Mouse (Mus musculus): ENCODE results near the gene Vmn2r84. TPM values are rescaled to one million over a fixed set of nuclear protein-coding genes. Genes with fewer than 3 reads are reported as not detected.
"Not testable (repeated sequence)": the region's sequence is repeated elsewhere in the genome, so short reads cannot be mapped to it uniquely, and the experiment has no call there.

Vmn2r84 gene
- polyA plus RNA-seq (2012; rRNA removed) = not detected in 2 replicates

DNA sequence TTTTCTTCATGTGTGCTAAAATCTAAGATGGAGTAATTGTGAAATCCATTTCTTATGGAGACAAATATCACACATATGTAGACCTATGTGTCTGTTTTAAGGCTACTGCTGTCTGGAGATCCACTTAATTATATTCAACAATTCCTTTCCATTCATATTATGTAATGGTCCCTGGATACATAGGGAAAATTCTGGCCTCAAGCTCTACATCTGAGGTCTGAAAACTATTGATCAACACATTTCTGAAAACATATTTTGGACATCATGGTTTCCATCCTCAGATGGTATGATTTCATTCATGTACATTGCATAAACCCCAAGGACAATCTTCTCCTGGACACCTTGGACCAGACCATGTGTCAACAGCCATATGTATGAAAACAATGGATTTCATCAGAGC lies at the start of gene Vmn2r84:
TSS of gene Vmn2r84 (minus strand) at position 101 of the 400 bp plus-strand sequence.
- DNase-seq = no peak
- Histone ChIP-seq H3K4me1 (ENCODE audit: control insufficient read depth, insufficient read depth, low read length) (no peaks in the 10 kb centered on the region), H3K4me3 (replicated peaks; ENCODE audit: extremely low read depth, low read depth, low read length) (no peak within 1 kb of the TSS)
- TF ChIP-seq POLR2A (IDR thresholded peaks at IDR 0.05; ENCODE audit: borderline replicate concordance, extremely low read depth, low read depth, low read length) = no peak
- no peak for TF ChIP-seq CTCF (IDR thresholded peaks at IDR 0.05; ENCODE audit: insufficient read depth, low read length)

DNA sequence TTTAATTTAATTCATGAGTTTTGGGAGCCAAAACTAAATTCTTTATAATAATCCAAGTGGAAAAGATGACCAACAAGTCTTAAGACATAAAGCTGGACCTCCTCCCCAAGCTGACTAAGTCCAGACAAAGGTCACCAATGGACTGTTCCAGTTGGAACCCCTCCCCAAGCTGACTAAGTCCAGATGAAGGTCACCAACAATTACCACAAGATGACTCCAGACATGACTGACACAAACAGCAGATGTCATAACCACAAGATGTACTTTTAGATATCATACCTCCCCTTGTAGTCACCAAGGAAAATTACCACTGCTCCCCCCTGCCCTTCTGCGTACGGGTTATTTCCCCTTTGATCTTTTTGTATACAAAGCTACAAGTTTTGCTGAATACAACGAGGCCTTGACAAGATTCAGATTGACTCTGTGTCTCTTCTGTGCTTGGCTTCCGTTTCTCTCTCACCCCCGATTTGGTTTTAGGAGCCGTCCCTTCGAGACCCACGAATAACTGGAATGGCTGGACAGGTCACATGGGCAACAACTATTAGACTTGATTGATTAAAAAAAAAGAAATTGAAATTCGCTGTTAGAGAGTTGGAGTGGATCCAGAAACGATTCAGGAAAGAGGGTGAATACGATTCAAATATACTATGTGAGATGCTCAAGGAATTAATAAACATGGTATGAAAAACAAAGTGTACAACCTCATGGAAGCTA lies 40.2 kb upstream of the Vmn2r84 start:
- H3K4me3 ChIP-seq (replicated peaks; ENCODE audit: extremely low read depth, low read depth, low read length); DNase-seq; H3K4me1 ChIP-seq (ENCODE audit: control insufficient read depth, insufficient read depth, low read length): not testable (repeated sequence)
- 72% methylated on average over 11 of the region's 11 CpGs for WGBS

DNA sequence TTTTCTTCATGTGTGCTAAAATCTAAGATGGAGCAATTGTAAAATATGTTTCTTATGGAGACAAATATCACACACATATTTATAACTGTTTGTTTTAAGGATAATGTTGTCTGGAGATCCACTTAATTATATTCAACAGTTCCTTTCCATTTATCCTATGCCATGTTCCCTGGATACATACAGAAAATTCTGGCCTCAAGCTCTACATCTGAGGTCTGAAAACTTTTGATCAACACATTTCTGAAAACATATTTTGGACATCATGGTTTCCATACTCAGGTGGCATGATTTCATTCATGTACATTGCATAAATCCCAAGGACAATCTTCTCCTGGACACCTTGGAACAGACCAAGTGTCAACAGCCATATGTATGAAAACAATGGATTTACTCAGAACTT lies 35.5 kb upstream of the Vmn2r84 start, which contains the start of gene Vmn2r85:
TSS of gene Vmn2r85 (minus strand) at position 101 of the 400 bp plus-strand sequence.
- not testable (repeated sequence) for DNase-seq; H3K4me1 ChIP-seq (ENCODE audit: control insufficient read depth, insufficient read depth, low read length); H3K4me3 ChIP-seq (replicated peaks; ENCODE audit: extremely low read depth, low read depth, low read length)

DNA sequence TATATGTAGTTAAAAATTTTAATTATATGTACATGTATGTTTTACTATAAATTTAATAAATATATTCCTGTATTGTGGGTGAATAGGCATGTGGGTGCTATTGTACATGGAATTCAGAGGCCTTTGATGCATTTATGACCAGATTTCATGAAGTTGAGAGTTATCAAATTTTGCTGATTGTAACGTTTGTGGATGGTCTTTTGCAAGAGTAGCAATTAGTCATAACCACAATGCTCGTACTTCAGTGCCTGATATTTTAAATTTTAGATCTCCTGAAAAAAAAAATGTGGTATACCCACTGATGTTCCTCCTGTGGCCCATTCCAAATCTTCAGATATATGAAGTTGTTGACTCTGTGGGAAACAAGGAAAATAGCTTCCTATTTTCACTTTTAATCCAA lies 28.2 kb upstream of the Vmn2r84 start:
- 44% methylated on average over 2 of the region's 2 CpGs for WGBS
- not testable (repeated sequence) for H3K4me1 ChIP-seq (ENCODE audit: control insufficient read depth, insufficient read depth, low read length); DNase-seq; H3K4me3 ChIP-seq (replicated peaks; ENCODE audit: extremely low read depth, low read depth, low read length)

- Histone ChIP-seq H3K4me1 (ENCODE audit: control insufficient read depth, insufficient read depth, low read length) (no peaks in the 10 kb centered on the region), H3K4me3 (replicated peaks; ENCODE audit: extremely low read depth, low read depth, low read length) (no peak overlapping the region)
- DNase-seq = no peak
- no peak for TF ChIP-seq CTCF (IDR thresholded peaks at IDR 0.05; ENCODE audit: insufficient read depth, low read length)
- no peak for TF ChIP-seq POLR2A (IDR thresholded peaks at IDR 0.05; ENCODE audit: borderline replicate concordance, extremely low read depth, low read depth, low read length)
- WGBS = 69% methylated on average over 3 of the region's 3 CpGs
Measured at GRCm38 (mm10) chr10:130420401-130420800, 26.3 kb upstream of the Vmn2r84 start.

DNA sequence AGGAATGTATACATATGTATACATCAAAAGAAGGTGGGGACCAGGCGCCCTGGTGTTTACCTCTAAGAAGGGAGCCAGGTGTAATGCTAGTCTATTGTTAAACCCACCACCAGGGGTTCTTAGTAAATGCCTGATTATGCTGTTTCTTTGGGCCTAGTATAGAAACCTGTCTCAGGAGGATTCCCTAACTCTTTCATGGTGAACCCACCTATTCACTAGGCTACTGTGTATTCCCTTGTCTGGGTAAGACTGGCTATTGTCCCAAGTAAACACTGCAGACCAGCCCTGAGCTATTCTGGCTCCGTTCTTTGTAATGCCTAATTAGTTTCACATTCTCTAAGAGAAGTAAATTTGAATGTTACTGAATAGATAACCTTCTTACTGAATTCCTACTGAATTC lies 25.8 kb upstream of the Vmn2r84 start:
- 45% methylated on average over 2 of the region's 2 CpGs for WGBS
- not testable (repeated sequence) for DNase-seq

GRCm38 (mm10) chr10:130416352-130416751 lies 22.2 kb upstream of the Vmn2r84 start:
- not testable (repeated sequence) for DNase-seq; H3K4me1 ChIP-seq (ENCODE audit: control insufficient read depth, insufficient read depth, low read length); H3K4me3 ChIP-seq (replicated peaks; ENCODE audit: extremely low read depth, low read depth, low read length)

More for the DNA sequence above, 25.8 kb upstream of the Vmn2r84 start:
- not testable (repeated sequence) for H3K4me3 ChIP-seq (replicated peaks; ENCODE audit: extremely low read depth, low read depth, low read length); H3K4me1 ChIP-seq (ENCODE audit: control insufficient read depth, insufficient read depth, low read length)

DNA sequence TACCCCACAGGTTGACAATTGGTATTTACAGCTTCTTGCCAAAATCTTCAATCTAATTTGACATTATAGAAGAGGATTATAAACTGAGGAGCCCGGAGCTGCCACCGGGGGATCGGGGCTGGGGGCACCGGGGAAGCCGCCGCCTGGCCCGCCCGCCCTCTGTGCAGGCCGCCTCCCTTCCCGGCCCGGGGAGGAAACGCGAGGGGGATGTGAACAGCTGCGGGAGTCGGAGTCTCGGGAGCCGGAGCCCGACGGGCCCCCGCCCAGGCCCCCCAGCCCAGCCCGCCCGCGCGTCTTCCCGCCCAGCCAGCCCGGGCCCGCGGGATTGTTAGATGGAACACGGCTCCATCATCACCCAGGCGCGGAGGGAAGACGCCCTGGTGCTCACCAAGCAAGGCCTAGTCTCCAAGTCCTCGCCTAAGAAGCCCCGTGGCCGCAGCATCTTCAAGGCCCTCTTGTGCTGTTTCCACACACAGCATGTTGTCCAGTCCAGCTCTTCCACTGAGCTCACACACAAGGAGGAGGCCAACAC lies 18.1 kb upstream of the Vmn2r84 start:
- WGBS = 57% methylated on average over 29 of the region's 35 CpGs
- DNase-seq; H3K4me3 ChIP-seq (replicated peaks; ENCODE audit: extremely low read depth, low read depth, low read length); H3K4me1 ChIP-seq (ENCODE audit: control insufficient read depth, insufficient read depth, low read length): not testable (repeated sequence)

DNA sequence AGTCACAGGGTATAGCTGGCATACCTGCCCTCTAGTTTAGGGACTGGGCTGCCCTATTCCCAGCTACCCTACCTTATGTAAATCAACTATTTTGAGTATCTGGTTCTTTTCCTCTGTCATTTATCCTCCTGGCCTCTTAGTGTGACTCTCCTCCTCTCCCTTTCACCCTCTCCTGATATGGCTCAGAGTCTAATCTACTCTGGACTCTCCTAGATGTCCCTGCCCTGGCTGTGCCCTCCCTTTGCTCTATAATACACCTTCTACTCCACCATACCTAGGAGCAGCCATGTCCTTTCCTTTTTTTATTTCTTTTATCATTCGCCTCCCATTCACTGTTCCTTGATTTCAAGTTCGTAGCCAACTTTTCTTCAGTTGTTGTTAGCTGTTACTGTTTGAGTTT lies 19.0 kb downstream of the Vmn2r84 start:
- H3K4me3 ChIP-seq (replicated peaks; ENCODE audit: extremely low read depth, low read depth, low read length) = no peak overlapping the region
- TF ChIP-seq CTCF (IDR thresholded peaks at IDR 0.05; ENCODE audit: insufficient read depth, low read length) (no peak), POLR2A (IDR thresholded peaks at IDR 0.05; ENCODE audit: borderline replicate concordance, extremely low read depth, low read depth, low read length) (no peak)
- DNase-seq = no peak
- WGBS = 86% methylated on average over 2 of the region's 2 CpGs
- no peaks in the 10 kb centered on the region for H3K4me1 ChIP-seq (ENCODE audit: control insufficient read depth, insufficient read depth, low read length)

GRCm38 (mm10) chr10:130372491-130373173 lies 21.5 kb downstream of the Vmn2r84 start:
- 78% methylated on average over 2 of the region's 2 CpGs for WGBS
- TF ChIP-seq POLR2A (IDR thresholded peaks at IDR 0.05; ENCODE audit: borderline replicate concordance, extremely low read depth, low read depth, low read length) (no peak), CTCF (IDR thresholded peaks at IDR 0.05; ENCODE audit: insufficient read depth, low read length) (no peak)
- Histone ChIP-seq H3K4me1 (ENCODE audit: control insufficient read depth, insufficient read depth, low read length) (no peaks in the 10 kb centered on the region), H3K4me3 (replicated peaks; ENCODE audit: extremely low read depth, low read depth, low read length) (no peak overlapping the region)
- no peak for DNase-seq

DNA sequence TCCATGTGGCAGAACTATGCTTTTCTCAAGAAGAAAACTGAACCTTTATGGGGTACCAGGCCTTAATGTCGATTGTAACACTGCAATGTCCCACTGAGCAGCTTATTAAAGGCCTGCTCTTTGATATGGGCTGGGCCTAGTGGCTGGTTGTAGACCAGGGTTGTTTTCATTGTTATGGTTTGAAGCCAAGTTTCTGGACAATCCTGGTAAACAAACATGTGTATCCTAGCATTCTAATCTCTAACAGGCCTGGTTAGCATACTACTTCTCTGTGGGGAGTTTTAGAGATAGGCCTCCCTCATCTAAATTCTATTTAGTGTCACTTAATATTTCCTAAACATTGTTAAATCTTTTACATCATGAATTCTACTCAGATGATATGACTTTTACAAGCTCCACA lies 22.5 kb downstream of the Vmn2r84 start:
- 51% methylated on average over 1 of the region's 1 CpGs for WGBS
- H3K4me3 ChIP-seq (replicated peaks; ENCODE audit: extremely low read depth, low read depth, low read length) = no peak overlapping the region
- no peak for DNase-seq
- H3K4me1 ChIP-seq (ENCODE audit: control insufficient read depth, insufficient read depth, low read length) = no peaks in the 10 kb centered on the region
- TF ChIP-seq POLR2A (IDR thresholded peaks at IDR 0.05; ENCODE audit: borderline replicate concordance, extremely low read depth, low read depth, low read length) = no peak
- TF ChIP-seq CTCF (IDR thresholded peaks at IDR 0.05; ENCODE audit: insufficient read depth, low read length) = no peak

Measured in lung, adult 2 months (tissue).